Mouse (Mus musculus): ENCODE results near the gene Tmem232.
"Not testable (repeated sequence)": the region's sequence is repeated elsewhere in the genome, so short reads cannot be mapped to it uniquely, and the experiment has no call there.

The Tmem232 gene

DNA sequence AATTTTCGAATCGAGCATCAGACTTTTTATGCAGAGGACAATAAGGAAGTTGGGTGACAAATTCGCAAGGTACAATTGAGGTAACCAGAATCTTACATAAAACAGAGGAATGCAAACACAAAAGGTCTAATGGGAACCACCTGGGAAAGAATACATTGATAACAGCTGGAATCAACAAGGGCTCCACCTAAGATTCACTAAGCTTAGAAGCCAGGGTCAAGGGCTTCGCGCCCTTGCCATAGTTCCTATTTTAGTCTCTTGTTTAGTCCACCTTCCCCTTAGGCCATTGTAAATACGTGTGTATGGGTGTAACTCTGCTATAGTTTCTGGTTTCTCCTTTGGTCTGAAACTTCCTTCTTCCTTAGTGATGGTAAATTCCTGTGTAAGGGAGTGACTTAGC lies 318.9 kb downstream of the Tmem232 start:
- not testable (repeated sequence) for DNase-seq (ENCODE audit: low spot score)

All from ovary, postnatal 36 days (tissue).